Mouse (Mus musculus) lung, embryonic 16.5 days (tissue): ENCODE data around the gene Ncaph. TPM values are rescaled to one million over a fixed set of nuclear protein-coding genes. Genes with fewer than 3 reads are reported as not detected.
A peak's percentile ranks its signal among the peaks of the same experiment; 100 is the strongest.
"Not testable (repeated sequence)": the region's sequence is repeated elsewhere in the genome, so short reads cannot be mapped to it uniquely, and the experiment has no call there.

ENCODE experiments used
- ATAC-seq: fragments of 200-750 bp; cut with Nextera tagmentation; 2 replicates; pipeline ENCODE4 v1.8.0; 2017; ENCODE audit warnings: low read depth, mild to moderate bottlenecking, moderate library complexity
- H3K27ac ChIP-seq: fragments of 300-500 bp; sonication (generic); 2 replicates; pipeline ENCODE4 v1.5.1; 2014; ENCODE audit warnings: mild to moderate bottlenecking, control low read depth, low read length
- H3K27me3 ChIP-seq: fragments of 300-500 bp; sonication (generic); 2 replicates; pipeline ENCODE4 v1.6.1; 2014; ENCODE audit warnings: low read depth, low read length, mixed read lengths; ENCODE audit not compliant: control insufficient read depth, insufficient read depth
- H3K36me3 ChIP-seq: fragments of 300-500 bp; sonication (generic); 2 replicates; pipeline ENCODE4 v1.6.1; 2014; ENCODE audit warnings: low read length; ENCODE audit not compliant: control insufficient read depth, insufficient read depth
- H3K4me1 ChIP-seq: fragments of 300-500 bp; sonication (generic); replicated peaks from 2 replicates; pipeline ENCODE4 v1.6.1; 2014; ENCODE audit warnings: low read length, mixed read lengths; ENCODE audit not compliant: control insufficient read depth, insufficient read depth
- H3K4me2 ChIP-seq: fragments of 300-500 bp; sonication (generic); 2 replicates; pipeline ENCODE4 v1.6.1; 2014; ENCODE audit warnings: low read depth, low read length, control low read depth
- H3K4me3 ChIP-seq: fragments of 300-500 bp; sonication (generic); 2 replicates; pipeline ENCODE4 v1.5.1; 2014; ENCODE audit warnings: mild to moderate bottlenecking, low read length, control low read depth
- H3K9ac ChIP-seq: fragments of 300-500 bp; sonication (generic); 2 replicates; pipeline ENCODE4 v1.6.1; 2014; ENCODE audit warnings: low read length, control low read depth
- H3K9me3 ChIP-seq: fragments of 300-500 bp; sonication (generic); 2 replicates; pipeline ENCODE4 v1.6.1; 2016; ENCODE audit warnings: low read length; ENCODE audit not compliant: control insufficient read depth
- WGBS: fragments of 180-500 bp; shearing (Covaris S2); extraction: QIAGEN DNeasy Blood & Tissue Kit; methylation state at CpG from one replicate; pipeline ENCODE4 v1.1.7; 2014; 5-methylcytosine and 5-hydroxymethylcytosine counted together
- polyA plus RNA-seq: library from polyadenylated mRNA; unstranded; fragments of >200 nt; fragmentation: Nextera tagmentation; extraction: Ambion mirVana; gene quantifications from 2 replicates; pipeline ENCODE4 v1.2.1, GENCODE M21; 2015

Gene Ncaph
- polyA plus RNA-seq, 1 experiment from 2014 or later, result 108 TPM

- no peaks in the 10 kb centered on the region for H3K27me3 ChIP-seq
- no peak overlapping the region for H3K4me3 ChIP-seq
- H3K27ac ChIP-seq, result peak overlapping the region; percentile 80
- peak; percentile 84 for ATAC-seq
- no peak overlapping the region for H3K9ac ChIP-seq
- peaks cover 68% of the 10 kb centered on the region for H3K36me3 ChIP-seq
- H3K4me1 ChIP-seq, result no peaks in the 10 kb centered on the region
- WGBS, result 80% methylated on average over 8 of the region's 8 CpGs
- 0 out of 2 replicates have a peak overlapping the region, but pooled peaks have one; percentile 14 for H3K4me2 ChIP-seq
- no peaks in the 10 kb centered on the region for H3K9me3 ChIP-seq
Observed at GRCm38 (mm10) chr2:127121591-127122235, 12.0 kb downstream of the Ncaph start.

- Histone ChIP-seq H3K4me2 (no peak overlapping the region), H3K27ac (no peak overlapping the region), H3K27me3 (no peaks in the 10 kb centered on the region), H3K4me1 (no peaks in the 10 kb centered on the region), H3K9ac (no peak overlapping the region), H3K36me3 (peaks cover 62% of the 10 kb centered on the region), H3K4me3 (no peak overlapping the region), H3K9me3 (no peaks in the 10 kb centered on the region)
- WGBS, result 88% methylated on average over 4 of the region's 4 CpGs
- ATAC-seq, result no peak
Observed at GRCm38 (mm10) chr2:127108986-127109385, 24.8 kb downstream of the Ncaph start.

- 59% methylated on average over 8 of the region's 8 CpGs for WGBS
- no peaks in the 10 kb centered on the region for H3K4me1 ChIP-seq
Observed at GRCm38 (mm10) chr2:127092000-127092399, 41.8 kb downstream of the Ncaph start.

GRCm38 (mm10) chr2:127090151-127090550 is 43.6 kb downstream of the Ncaph start:
- not testable (repeated sequence) for H3K36me3 ChIP-seq, H3K9me3 ChIP-seq, H3K4me3 ChIP-seq, H3K4me1 ChIP-seq, H3K27me3 ChIP-seq, H3K9ac ChIP-seq, ATAC-seq, H3K4me2 ChIP-seq, H3K27ac ChIP-seq

More at GRCm38 (mm10) chr2:127092000-127092399, 41.8 kb downstream of the Ncaph start:
- Histone ChIP-seq H3K27ac (no peak overlapping the region), H3K9ac (no peak overlapping the region), H3K4me3 (no peak overlapping the region), H3K4me2 (no peak overlapping the region), H3K9me3 (no peaks in the 10 kb centered on the region), H3K27me3 (no peaks in the 10 kb centered on the region), H3K36me3 (peaks cover 3% of the 10 kb centered on the region; the same call in 1 of the 2 replicates)
- ATAC-seq, result no peak

GRCm38 (mm10) chr2:127086235-127086634 is 47.5 kb downstream of the Ncaph start:
- no peak for ATAC-seq
- no peak overlapping the region for H3K9ac ChIP-seq
- H3K36me3 ChIP-seq, result no peaks in the 10 kb centered on the region
- H3K4me1 ChIP-seq, result no peaks in the 10 kb centered on the region
- no peaks in the 10 kb centered on the region for H3K9me3 ChIP-seq
- 78% methylated on average over 5 of the region's 5 CpGs for WGBS
- H3K27ac ChIP-seq, result no peak overlapping the region
- no peaks in the 10 kb centered on the region for H3K27me3 ChIP-seq
- no peak overlapping the region for H3K4me3 ChIP-seq
- H3K4me2 ChIP-seq, result no peak overlapping the region

- Histone ChIP-seq H3K36me3 (no peaks in the 10 kb centered on the region), H3K27me3 (no peaks in the 10 kb centered on the region), H3K4me1 (no peaks in the 10 kb centered on the region), H3K9ac (no peak overlapping the region), H3K9me3 (no peaks in the 10 kb centered on the region), H3K4me3 (no peak overlapping the region), H3K27ac (no peak overlapping the region), H3K4me2 (no peak overlapping the region)
- 85% methylated on average over 11 of the region's 11 CpGs for WGBS
- ATAC-seq, result no peak
Observed at GRCm38 (mm10) chr2:127080591-127081218, 53.0 kb downstream of the Ncaph start.

GRCm38 (mm10) chr2:127079881-127080590 is 53.7 kb downstream of the Ncaph start:
- WGBS, result 85% methylated on average over 11 of the region's 11 CpGs
- Histone ChIP-seq H3K36me3 (no peaks in the 10 kb centered on the region), H3K9ac (no peak overlapping the region), H3K27ac (no peak overlapping the region), H3K9me3 (no peaks in the 10 kb centered on the region), H3K4me1 (no peaks in the 10 kb centered on the region), H3K27me3 (no peaks in the 10 kb centered on the region), H3K4me2 (no peak overlapping the region), H3K4me3 (no peak overlapping the region)
- no peak for ATAC-seq

- not testable (repeated sequence) for H3K4me3 ChIP-seq, H3K4me2 ChIP-seq, H3K36me3 ChIP-seq, H3K27ac ChIP-seq, ATAC-seq, H3K27me3 ChIP-seq, H3K9me3 ChIP-seq, H3K4me1 ChIP-seq, H3K9ac ChIP-seq
- WGBS, result 43% methylated on average over 2 of the region's 2 CpGs
Observed at GRCm38 (mm10) chr2:127079066-127079465, 54.7 kb downstream of the Ncaph start.

GRCm38 (mm10) chr2:127077611-127078010 is 56.1 kb downstream of the Ncaph start:
- no peak for ATAC-seq
- Histone ChIP-seq H3K9me3 (no peaks in the 10 kb centered on the region), H3K4me1 (no peaks in the 10 kb centered on the region), H3K36me3 (no peaks in the 10 kb centered on the region), H3K4me2 (no peak overlapping the region), H3K27ac (no peak overlapping the region), H3K27me3 (no peaks in the 10 kb centered on the region), H3K4me3 (no peak overlapping the region), H3K9ac (no peak overlapping the region)
- 67% methylated on average over 9 of the region's 9 CpGs for WGBS
